13 mouse cellular contexts compared by ENCODE assay signal in the genomic region with DNA sequence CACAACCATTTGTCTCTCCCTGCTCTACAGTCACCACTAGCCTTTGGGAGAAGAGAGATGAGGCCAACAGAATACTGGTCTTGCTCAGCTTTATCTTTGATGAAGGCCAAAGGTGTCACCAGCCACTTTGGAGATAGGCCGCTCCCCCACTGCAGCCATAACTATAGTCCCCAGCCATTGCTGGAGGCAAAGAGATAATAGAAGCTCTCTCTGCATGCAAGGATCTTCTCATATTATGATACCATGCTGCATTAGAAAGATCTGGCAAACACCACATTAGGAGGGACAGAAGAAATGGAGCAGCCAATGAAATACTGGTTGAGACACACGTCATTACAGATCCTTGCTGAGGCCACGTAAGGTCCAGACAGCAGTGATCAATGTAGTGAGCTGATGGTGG. TPM values are rescaled to one million over a fixed set of nuclear protein-coding genes. Genes with fewer than 3 reads are reported as not detected.
DNase-seq lines count a peak whose midpoint lies in the region; ATAC-seq and TF ChIP-seq lines count a peak whose summit lies in the region.
"Had no signal": no experiment of that assay in that cellular context is flagged by ENCODE, and none has a peak within 500 bp of the region (broad histone marks: within the 10 kb centered on the region; RNA-seq: fewer than 3 reads in every experiment).

No protein-coding gene starts in this region.

- peaks cover 17% of the 10 kb centered on the region for H3K36me3 ChIP-seq in forebrain, embryonic 12.5 days (replicated peaks)
- no peaks in the 10 kb centered on the region for H3K36me3 ChIP-seq in forebrain, embryonic 15.5 days
- peaks cover 7% of the 10 kb centered on the region; the same call in 1 of the 2 replicates for H3K36me3 ChIP-seq in midbrain, embryonic 11.5 days (ENCODE audit: control insufficient read depth, insufficient read depth, low read length)
- 0 out of 2 replicates have a peak, but pooled peaks cover 2% of the 10 kb centered on the region for H3K36me3 ChIP-seq in midbrain, embryonic 16.5 days (ENCODE audit: control insufficient read depth, insufficient read depth, low read length)
- H3K36me3 ChIP-seq in forebrain, embryonic 13.5 days (ENCODE audit: poor library complexity, severe bottlenecking) = peaks cover 24% of the 10 kb centered on the region

- H3K4me1 ChIP-seq in forebrain, embryonic 12.5 days = peaks cover 32% of the 10 kb centered on the region
- H3K4me1 ChIP-seq in forebrain, embryonic 15.5 days = peaks cover 12% of the 10 kb centered on the region
- H3K4me1 ChIP-seq in midbrain, embryonic 11.5 days (ENCODE audit: control insufficient read depth, insufficient read depth, low read length) = peaks cover 16% of the 10 kb centered on the region
- H3K4me1 ChIP-seq in midbrain, embryonic 16.5 days (ENCODE audit: control insufficient read depth, insufficient read depth, low read length) = peaks cover 12% of the 10 kb centered on the region; the same call in 1 of the 2 replicates
- H3K4me1 ChIP-seq in forebrain, embryonic 13.5 days = peaks cover 34% of the 10 kb centered on the region

- H3K9ac ChIP-seq in forebrain, embryonic 12.5 days = no peak overlapping the region
- no peak overlapping the region for H3K9ac ChIP-seq in forebrain, embryonic 15.5 days (replicated peaks)
- H3K9ac ChIP-seq in midbrain, embryonic 11.5 days (ENCODE audit: low read length) = no peak overlapping the region
- no peak overlapping the region for H3K9ac ChIP-seq in midbrain, embryonic 16.5 days (ENCODE audit: low read depth, low read length)
- H3K9ac ChIP-seq in forebrain, embryonic 13.5 days = no peak overlapping the region
- H3K9ac ChIP-seq: neural tube, embryonic 13.5 days had no signal

- H3K27ac ChIP-seq in forebrain, embryonic 12.5 days = no peak overlapping the region
- no peak overlapping the region for H3K27ac ChIP-seq in forebrain, embryonic 15.5 days (replicated peaks)
- H3K27ac ChIP-seq in midbrain, embryonic 11.5 days (ENCODE audit: low read depth, low read length) = no peak overlapping the region
- H3K27ac ChIP-seq in midbrain, embryonic 16.5 days (ENCODE audit: low read length) = no peak overlapping the region
- no peak overlapping the region for H3K27ac ChIP-seq in forebrain, embryonic 13.5 days
- no peak overlapping the region for H3K27ac ChIP-seq in layer of hippocampus, adult 2 months
- H3K27ac ChIP-seq: neural tube, embryonic 13.5 days had no signal

- no peak overlapping the region for H3K4me3 ChIP-seq in forebrain, embryonic 12.5 days (replicated peaks)
- H3K4me3 ChIP-seq in forebrain, embryonic 15.5 days = no peak overlapping the region
- H3K4me3 ChIP-seq in midbrain, embryonic 11.5 days (ENCODE audit: low read depth, low read length) = no peak overlapping the region
- H3K4me3 ChIP-seq in midbrain, embryonic 16.5 days (ENCODE audit: low read depth, low read length) = no peak overlapping the region
- no peak overlapping the region for H3K4me3 ChIP-seq in forebrain, embryonic 13.5 days
- H3K4me3 ChIP-seq in layer of hippocampus, adult 2 months = no peak overlapping the region
- H3K4me3 ChIP-seq: neural tube, embryonic 13.5 days had no signal

- peak overlapping the region; percentile 96 for H3K4me2 ChIP-seq in forebrain, embryonic 12.5 days
- H3K4me2 ChIP-seq in forebrain, embryonic 15.5 days (replicated peaks) = no peak overlapping the region
- H3K4me2 ChIP-seq in midbrain, embryonic 11.5 days = peak overlapping the region; percentile 96; the same call in 1 of the 2 replicates
- H3K4me2 ChIP-seq in midbrain, embryonic 16.5 days (ENCODE audit: low read length) = no peak overlapping the region
- H3K4me2 ChIP-seq in forebrain, embryonic 13.5 days = peak overlapping the region; percentile 94; the same call in 1 of the 2 replicates

- H3K9me3 ChIP-seq in forebrain, embryonic 12.5 days = no peaks in the 10 kb centered on the region
- H3K9me3 ChIP-seq in forebrain, embryonic 15.5 days = no peaks in the 10 kb centered on the region
- no peaks in the 10 kb centered on the region for H3K9me3 ChIP-seq in midbrain, embryonic 11.5 days (ENCODE audit: control insufficient read depth, low read length)
- H3K9me3 ChIP-seq in midbrain, embryonic 16.5 days (replicated peaks; ENCODE audit: control insufficient read depth, low read length, poor library complexity, severe bottlenecking) = no peaks in the 10 kb centered on the region
- no peaks in the 10 kb centered on the region for H3K9me3 ChIP-seq in forebrain, embryonic 13.5 days (replicated peaks)
- H3K9me3 ChIP-seq: neural tube, embryonic 13.5 days had no signal

- peaks cover 11% of the 10 kb centered on the region for H3K27me3 ChIP-seq in forebrain, embryonic 12.5 days
- H3K27me3 ChIP-seq in forebrain, embryonic 15.5 days = no peaks in the 10 kb centered on the region
- no peaks in the 10 kb centered on the region; the same call in 1 of the 2 replicates for H3K27me3 ChIP-seq in midbrain, embryonic 11.5 days (ENCODE audit: control insufficient read depth, insufficient read depth, low read length)
- H3K27me3 ChIP-seq in midbrain, embryonic 16.5 days (ENCODE audit: control insufficient read depth, insufficient read depth, low read depth, low read length) = peaks cover 3% of the 10 kb centered on the region; the same call in 1 of the 2 replicates
- peaks cover 3% of the 10 kb centered on the region; the same call in 1 of the 2 replicates for H3K27me3 ChIP-seq in forebrain, embryonic 13.5 days

- no peak for ATAC-seq in forebrain, embryonic 12.5 days (ENCODE audit: low FRiP score)
- no peak for ATAC-seq in forebrain, embryonic 15.5 days (replicated peaks)
- ATAC-seq in midbrain, embryonic 11.5 days (ENCODE audit: low FRiP score) = no peak
- ATAC-seq in midbrain, embryonic 16.5 days = no peak
- ATAC-seq in forebrain, embryonic 13.5 days = no peak
- peak; percentile 65 for ATAC-seq in megakaryocyte progenitor cell, adult 5-6 weeks (replicated peaks; ENCODE audit: poor library complexity)
- no peak for ATAC-seq in monocyte, adult 5-6 weeks (replicated peaks; ENCODE audit: insufficient number of reproducible peaks, low FRiP score, low TSS enrichment, poor library complexity, severe bottlenecking)

- 97% methylated on average over 3 of the region's 3 CpGs for WGBS in forebrain, embryonic 12.5 days
- WGBS in forebrain, embryonic 15.5 days = 95% methylated on average over 3 of the region's 3 CpGs
- WGBS in midbrain, embryonic 11.5 days = 93% methylated on average over 3 of the region's 3 CpGs
- WGBS in midbrain, embryonic 16.5 days = 86% methylated on average over 3 of the region's 3 CpGs
- WGBS in forebrain, embryonic 13.5 days = 91% methylated on average over 3 of the region's 3 CpGs

- TF ChIP-seq CTCF in layer of hippocampus, adult 2 months (conservative IDR thresholded peaks at IDR 0.05) = no peak

- DNase-seq in midbrain, embryonic 11.5 days (ENCODE audit: low spot score, missing footprints) = no peak
- DNase-seq in layer of hippocampus, adult 2 months (ENCODE audit: low spot score in 2 of 2) = no peak
- DNase-seq: cerebellum, postnatal 25 days; heart, adult 18-20 months; kidney, postnatal 10 days; lung, adult 18-20 months had no signal

RNA-seq across cellular contexts. Expression of a gene that starts 2.0 kb away (rescaled TPM):
- polyA plus RNA-seq in forebrain, embryonic 12.5 days (2016; fragmentation: Nextera tagmentation; extraction: Ambion mirVana) = 43.4 and 44.1 TPM in 2 replicates
- 13.9 and 16.4 TPM in 2 replicates for polyA plus RNA-seq in forebrain, embryonic 15.5 days (2015; fragmentation: Nextera tagmentation; extraction: Ambion mirVana)
- polyA plus RNA-seq in midbrain, embryonic 11.5 days (2014; fragmentation: Nextera tagmentation; extraction: Ambion mirVana) = 55.1 and 55.6 TPM in 2 replicates
- polyA plus RNA-seq in midbrain, embryonic 16.5 days (2015; fragmentation: Nextera tagmentation; extraction: Ambion mirVana) = 9.6 and 13.2 TPM in 2 replicates
- polyA plus RNA-seq in forebrain, embryonic 13.5 days (2015; fragmentation: Nextera tagmentation; extraction: Ambion mirVana) = 25.9 and 31.9 TPM in 2 replicates
- 17.0 and 20.3 TPM in 2 replicates for total RNA-seq in megakaryocyte progenitor cell, adult 5-6 weeks (2015)
- total RNA-seq in megakaryocyte progenitor cell, adult 5-6 weeks (2017) = 29.3 and 32.4 TPM in 2 replicates
- total RNA-seq in layer of hippocampus, adult 2 months (2021) = 10 to 100 TPM; 13.5 to 13.7 TPM
- total RNA-seq in monocyte, adult 5-6 weeks (2017) = 1.2 to 6.3 TPM (median 1.7 TPM) in 3 replicates

Comparison
In these comparisons a context has a peak if more than half of its experiments do, and no peak if none do; other contexts are left out.
1. H3K4me2 ChIP-seq: peak in forebrain, embryonic 12.5 days (single experiment), midbrain, embryonic 11.5 days (single experiment) and forebrain, embryonic 13.5 days (single experiment); none in forebrain, embryonic 15.5 days (single experiment) and midbrain, embryonic 16.5 days (single experiment).